ENCODE assay signal across 9 mouse cellular contexts in the genomic region with DNA sequence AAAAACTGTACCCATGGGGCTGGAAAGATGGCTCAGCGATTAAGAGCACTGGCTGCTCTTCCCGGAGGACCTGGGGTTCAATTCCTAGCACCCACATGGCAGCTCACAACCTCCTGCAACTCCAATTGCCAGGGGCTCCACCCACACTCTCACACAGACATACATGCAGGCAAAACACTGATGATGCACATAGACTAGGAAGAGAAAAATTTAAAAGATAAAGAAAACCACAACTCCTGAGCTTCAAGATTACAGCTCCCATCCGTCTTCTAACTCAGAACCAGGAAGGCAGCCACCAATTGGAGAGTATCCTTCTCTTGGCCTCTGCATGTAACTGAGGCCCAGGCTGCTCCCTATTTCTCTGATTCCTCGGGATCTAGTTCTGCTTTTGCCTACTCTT. TPM values are rescaled to one million over a fixed set of nuclear protein-coding genes. Genes with fewer than 3 reads are reported as not detected.
DNase-seq lines count a peak whose midpoint lies in the region; ATAC-seq lines count a peak whose summit lies in the region.
"Had no signal": no experiment of that assay in that cellular context is flagged by ENCODE, and none has a peak within 500 bp of the region (broad histone marks: within the 10 kb centered on the region; RNA-seq: fewer than 3 reads in every experiment).

No protein-coding gene starts in this region.

- H3K4me3 ChIP-seq in kidney, embryonic 16.5 days (ENCODE audit: low read length) = peak overlapping the region; percentile 79
- peak overlapping the region; percentile 91; the same call in 1 of the 2 replicates for H3K4me3 ChIP-seq in embryonic facial prominence, embryonic 11.5 days (ENCODE audit: low read depth, low read length)
- H3K4me3 ChIP-seq in midbrain, embryonic 15.5 days = peak overlapping the region; percentile 68

- no peak for DNase-seq in kidney, adult 8-10 months
- no peak for DNase-seq in embryonic facial prominence, embryonic 11.5 days (ENCODE audit: low spot score)
- DNase-seq in left cerebral cortex, adult 9 months (ENCODE audit: low spot score in 2 of 2) = no peak
- no peak for DNase-seq in layer of hippocampus, postnatal 36 days
- no peak for DNase-seq in kidney, adult 9 months

- H3K9ac ChIP-seq in kidney, embryonic 16.5 days (replicated peaks; ENCODE audit: low read length) = peak overlapping the region; percentile 98
- H3K9ac ChIP-seq in embryonic facial prominence, embryonic 11.5 days (replicated peaks; ENCODE audit: low read length) = peak overlapping the region; percentile 95; the same call in 1 of the 2 replicates
- no peak overlapping the region for H3K9ac ChIP-seq in midbrain, embryonic 15.5 days

- H3K36me3 ChIP-seq in kidney, embryonic 16.5 days (ENCODE audit: insufficient read depth, low read length) = peaks cover 10% of the 10 kb centered on the region
- no peaks in the 10 kb centered on the region for H3K36me3 ChIP-seq in embryonic facial prominence, embryonic 11.5 days (replicated peaks; ENCODE audit: control insufficient read depth, insufficient read depth, low read depth, low read length)
- H3K36me3 ChIP-seq in midbrain, embryonic 15.5 days (replicated peaks) = no peaks in the 10 kb centered on the region; the same call in 1 of the 2 replicates

- no peaks in the 10 kb centered on the region for H3K27me3 ChIP-seq in kidney, embryonic 16.5 days (ENCODE audit: insufficient read depth, low read length)
- no peaks in the 10 kb centered on the region for H3K27me3 ChIP-seq in embryonic facial prominence, embryonic 11.5 days (ENCODE audit: control insufficient read depth, insufficient read depth, low read length)
- no peaks in the 10 kb centered on the region for H3K27me3 ChIP-seq in midbrain, embryonic 15.5 days (replicated peaks)

- no peak for ATAC-seq in kidney, embryonic 16.5 days (ENCODE audit: low FRiP score, low TSS enrichment)
- ATAC-seq in embryonic facial prominence, embryonic 11.5 days (replicated peaks; ENCODE audit: insufficient number of reproducible peaks, low FRiP score, low TSS enrichment, low read depth) = no peak
- peak; percentile 12 for ATAC-seq in inflammation-experienced regulatory T-cells, adult 6 months
- ATAC-seq in midbrain, embryonic 15.5 days (replicated peaks) = no peak; the same call in 1 of the 2 replicates

- H3K9me3 ChIP-seq in kidney, embryonic 16.5 days (ENCODE audit: low read length) = no peaks in the 10 kb centered on the region
- no peaks in the 10 kb centered on the region for H3K9me3 ChIP-seq in embryonic facial prominence, embryonic 11.5 days (replicated peaks; ENCODE audit: control insufficient read depth, low read length)
- H3K9me3 ChIP-seq in midbrain, embryonic 15.5 days = no peaks in the 10 kb centered on the region

- peak overlapping the region; percentile 98 for H3K27ac ChIP-seq in kidney, embryonic 16.5 days (ENCODE audit: low read length)
- no peak overlapping the region for H3K27ac ChIP-seq in embryonic facial prominence, embryonic 11.5 days (replicated peaks; ENCODE audit: low read depth, low read length)
- no peak overlapping the region for H3K27ac ChIP-seq in midbrain, embryonic 15.5 days

- 52% methylated on average over 4 of the region's 4 CpGs for WGBS in kidney, embryonic 16.5 days
- WGBS in embryonic facial prominence, embryonic 11.5 days = 53% methylated on average over 4 of the region's 4 CpGs
- 54% methylated on average over 4 of the region's 4 CpGs for WGBS in midbrain, embryonic 15.5 days

- peak overlapping the region; percentile 60 for H3K4me2 ChIP-seq in kidney, embryonic 16.5 days (replicated peaks; ENCODE audit: low read depth, low read length)
- H3K4me2 ChIP-seq in embryonic facial prominence, embryonic 11.5 days (ENCODE audit: low read depth, low read length) = peak overlapping the region; percentile 59; the same call in 1 of the 2 replicates
- H3K4me2 ChIP-seq in midbrain, embryonic 15.5 days = peak overlapping the region; percentile 56; the same call in 1 of the 2 replicates

- peaks cover 25% of the 10 kb centered on the region for H3K4me1 ChIP-seq in kidney, embryonic 16.5 days (ENCODE audit: insufficient read depth, low read length)
- H3K4me1 ChIP-seq in embryonic facial prominence, embryonic 11.5 days (ENCODE audit: control insufficient read depth, insufficient read depth, low read length) = no peaks in the 10 kb centered on the region
- H3K4me1 ChIP-seq in midbrain, embryonic 15.5 days = peaks cover 25% of the 10 kb centered on the region

RNA-seq across cellular contexts. Expression of a gene that starts 0.6 kb away (rescaled TPM):
- 152 and 161 TPM in 2 replicates for polyA plus RNA-seq in kidney, embryonic 16.5 days (2015; fragmentation: Nextera tagmentation; extraction: Ambion mirVana)
- 85.1 and 92.1 TPM in 2 replicates for polyA plus RNA-seq in embryonic facial prominence, embryonic 11.5 days (2014; fragmentation: Nextera tagmentation; extraction: Ambion mirVana)
- 10 to 100 TPM; 52.3 to 79.8 (median 79.6) TPM for polyA plus RNA-seq in inflammation-experienced regulatory T-cells, adult 6 months (2017; shearing (Covaris generic))
- polyA plus RNA-seq in midbrain, embryonic 15.5 days (2015; fragmentation: Nextera tagmentation; extraction: Ambion mirVana) = 81.8 and 82.0 TPM in 2 replicates
- total RNA-seq in layer of hippocampus, postnatal 36 days (2021) = 10 to 100 TPM; 75.4 to 76.4 TPM

RNA-seq across cellular contexts. Expression of a gene that starts 9.0 kb away (rescaled TPM):
- 198 and 203 TPM in 2 replicates for polyA plus RNA-seq in kidney, embryonic 16.5 days (2015; fragmentation: Nextera tagmentation; extraction: Ambion mirVana)
- 204 and 216 TPM in 2 replicates for polyA plus RNA-seq in embryonic facial prominence, embryonic 11.5 days (2014; fragmentation: Nextera tagmentation; extraction: Ambion mirVana)
- 100 to 1,000 TPM; 109 to 124 (median 117) TPM for polyA plus RNA-seq in inflammation-experienced regulatory T-cells, adult 6 months (2017; shearing (Covaris generic))
- 161 and 167 TPM in 2 replicates for polyA plus RNA-seq in midbrain, embryonic 15.5 days (2015; fragmentation: Nextera tagmentation; extraction: Ambion mirVana)
- total RNA-seq in layer of hippocampus, postnatal 36 days (2021) = 10 to 100 TPM; 75.0 to 87.6 TPM

RNA-seq across cellular contexts. Expression of a gene that starts 16.0 kb away (rescaled TPM):
- not detected in 2 replicates for polyA plus RNA-seq in kidney, embryonic 16.5 days (2015; fragmentation: Nextera tagmentation; extraction: Ambion mirVana)
- not detected in 2 replicates for polyA plus RNA-seq in embryonic facial prominence, embryonic 11.5 days (2014; fragmentation: Nextera tagmentation; extraction: Ambion mirVana)
- polyA plus RNA-seq in inflammation-experienced regulatory T-cells, adult 6 months (2017; shearing (Covaris generic)) = not detected
- not detected in 2 replicates for polyA plus RNA-seq in midbrain, embryonic 15.5 days (2015; fragmentation: Nextera tagmentation; extraction: Ambion mirVana)
- not detected for total RNA-seq in layer of hippocampus, postnatal 36 days (2021)
- total RNA-seq: left cerebral cortex, postnatal 36 days had no signal

RNA-seq across cellular contexts. Expression of a gene that starts 54.4 kb away (rescaled TPM):
- 6.3 and 6.6 TPM in 2 replicates for polyA plus RNA-seq in kidney, embryonic 16.5 days (2015; fragmentation: Nextera tagmentation; extraction: Ambion mirVana)
- 5.5 and 5.6 TPM in 2 replicates for polyA plus RNA-seq in embryonic facial prominence, embryonic 11.5 days (2014; fragmentation: Nextera tagmentation; extraction: Ambion mirVana)
- 1 to 10 TPM; 4.6 to 5.1 (median 4.8) TPM for polyA plus RNA-seq in inflammation-experienced regulatory T-cells, adult 6 months (2017; shearing (Covaris generic))
- polyA plus RNA-seq in midbrain, embryonic 15.5 days (2015; fragmentation: Nextera tagmentation; extraction: Ambion mirVana) = 8.5 and 8.6 TPM in 2 replicates
- 1 to 10 TPM; 7.4 to 7.7 TPM for total RNA-seq in layer of hippocampus, postnatal 36 days (2021)
